Mouse (Mus musculus): ENCODE results near the gene Reep6.

GRCm38 (mm10) chr10:80329273-80330081, at the start of gene Reep6, which contains the start of gene Pcsk4:
- TF ChIP-seq CTCF (IDR thresholded peaks at IDR 0.05; ENCODE audit: borderline replicate concordance, insufficient read depth, low read depth, low read length), result no peak
- no peak for TF ChIP-seq POLR2A (IDR thresholded peaks at IDR 0.05; ENCODE audit: borderline replicate concordance, insufficient read depth, low read length)

Measured in cerebellum, adult 2 months (tissue).